Mouse (Mus musculus) embryonic stem cell, embryonic (primary cell): ENCODE data around the gene Fam19a1.

Experiments
- CTCF ChIA-PET, 4 experiments: fragments of 300-600 bp in 2 of 4; fragments of 350-600 bp in 2 of 4; sonication (Branson Sonifier 250); formaldehyde crosslinking; loops; one replicate each; lab custom pipeline; 2022; ENCODE audit warnings: inconsistent platforms in 2 of 4; lab: Charles Lee
- POLR2A ChIA-PET, 4 experiments: fragments of 300-600 bp in 2 of 4; fragments of 350-600 bp in 2 of 4; sonication (Branson Sonifier 250); formaldehyde crosslinking; loops; one replicate each; lab custom pipeline; 2022; ENCODE audit warnings: antibody characterized with exemption in 4 of 4, inconsistent platforms in 1 of 4; lab: Charles Lee

Gene Fam19a1

GRCm38 (mm10) chr6:96244320-96244719, 131.4 kb downstream of the Fam19a1 start:
- POLR2A ChIA-PET, result interaction anchor here in 1 of 4 experiments (0.6 to 0.7 kb wide), 2 partner anchors 894 to 1916 kb away, joined by 4 to 9 read pairs; no protein-coding TSS in a partner anchor
- CTCF ChIA-PET, result interaction anchor here in 2 of 4 experiments (0.7 to 1.1 kb wide), 2 partner anchors 46 to 63 kb away, joined by 3 read pairs; no protein-coding TSS in a partner anchor

- ChIA-PET CTCF (no interaction called here), POLR2A (no interaction called here)
Observed at GRCm38 (mm10) chr6:96252001-96252400, 139.0 kb downstream of the Fam19a1 start.

- ChIA-PET CTCF (no interaction called here), POLR2A (interaction anchor here in 1 of 4 experiments (1.3 kb wide), 1 partner anchor 16 kb away, joined by 4 read pairs; no protein-coding TSS in a partner anchor)
Observed at GRCm38 (mm10) chr6:96254815-96255214, 141.9 kb downstream of the Fam19a1 start.

GRCm38 (mm10) chr6:96258651-96259050, 145.7 kb downstream of the Fam19a1 start:
- CTCF ChIA-PET, result no interaction called here
- POLR2A ChIA-PET, result interaction anchor here in 1 of 4 experiments (0.8 kb wide), 1 partner anchor 20 kb away, joined by 3 read pairs; no protein-coding TSS in a partner anchor

GRCm38 (mm10) chr6:96266456-96266855, 153.5 kb downstream of the Fam19a1 start:
- ChIA-PET CTCF (no interaction called here), POLR2A (no interaction called here)

- ChIA-PET CTCF (interaction anchor here in 1 of 4 experiments (0.6 kb wide), 1 partner anchor 964 kb away, joined by 3 read pairs; no protein-coding TSS in a partner anchor), POLR2A (no interaction called here)
Observed at GRCm38 (mm10) chr6:96268788-96269187, 155.8 kb downstream of the Fam19a1 start.

GRCm38 (mm10) chr6:96270436-96270835, 157.5 kb downstream of the Fam19a1 start:
- CTCF ChIA-PET, result no interaction called here
- POLR2A ChIA-PET, result interaction anchor here in 1 of 4 experiments (1.0 kb wide), 1 partner anchor 16 kb away, joined by 4 read pairs; no protein-coding TSS in a partner anchor

- ChIA-PET CTCF (no interaction called here), POLR2A (interaction anchor here in 1 of 4 experiments (0.6 to 1.4 kb wide), 2 partner anchors 14 to 1899 kb away, joined by 3 to 4 read pairs; no protein-coding TSS in a partner anchor)
Observed at GRCm38 (mm10) chr6:96283731-96284130, 170.8 kb downstream of the Fam19a1 start.

GRCm38 (mm10) chr6:96284590-96284989, 171.6 kb downstream of the Fam19a1 start:
- ChIA-PET CTCF (no interaction called here), POLR2A (interaction anchor here in 1 of 4 experiments (1.4 kb wide), 1 partner anchor 13 kb away, joined by 4 read pairs; no protein-coding TSS in a partner anchor)

- POLR2A ChIA-PET, result interaction anchor here in 2 of 4 experiments (1.1 to 4.3 kb wide), 2 partner anchors 11 to 12 kb away, joined by 3 to 18 read pairs; no protein-coding TSS in a partner anchor
- CTCF ChIA-PET, result no interaction called here
Observed at GRCm38 (mm10) chr6:96286276-96286675, 173.3 kb downstream of the Fam19a1 start.

GRCm38 (mm10) chr6:96287377-96287776, 174.4 kb downstream of the Fam19a1 start:
- CTCF ChIA-PET, result no interaction called here
- POLR2A ChIA-PET, result interaction anchor here in 3 of 4 experiments (0.6 to 4.3 kb wide), 5 partner anchors 10 to 1547 kb away, joined by 3 to 18 read pairs (median 3); no protein-coding TSS in a partner anchor

- POLR2A ChIA-PET, result interaction anchor here in 2 of 4 experiments (0.6 to 4.3 kb wide), 5 partner anchors 8 to 183 kb away, joined by 3 to 18 read pairs (median 5); no protein-coding TSS in a partner anchor
- CTCF ChIA-PET, result interaction anchor here in 1 of 4 experiments (0.7 kb wide), 1 partner anchor 621 kb away, joined by 3 read pairs; no protein-coding TSS in a partner anchor
Observed at GRCm38 (mm10) chr6:96289672-96290071, 176.7 kb downstream of the Fam19a1 start.

- ChIA-PET CTCF (no interaction called here), POLR2A (no interaction called here)
Observed at GRCm38 (mm10) chr6:96347491-96347890, 234.5 kb downstream of the Fam19a1 start.

- CTCF ChIA-PET, result interaction anchor here in 2 of 4 experiments (0.5 to 0.7 kb wide), 4 partner anchors 12 to 1126 kb away, joined by 3 to 5 read pairs (median 3); no protein-coding TSS in a partner anchor
- POLR2A ChIA-PET, result interaction anchor here in 1 of 4 experiments (0.6 kb wide), 1 partner anchor 1232 kb away, joined by 4 read pairs; the partner anchor contains the start of gene Kbtbd8
Observed at GRCm38 (mm10) chr6:96349446-96350025, 236.6 kb downstream of the Fam19a1 start.

- ChIA-PET POLR2A (no interaction called here), CTCF (interaction anchor here in 1 of 4 experiments (0.7 kb wide), 1 partner anchor 17 kb away, joined by 4 read pairs; no protein-coding TSS in a partner anchor)
Observed at GRCm38 (mm10) chr6:96369544-96369943, 256.6 kb downstream of the Fam19a1 start.

- CTCF ChIA-PET, result no interaction called here
- POLR2A ChIA-PET, result no interaction called here
Observed at GRCm38 (mm10) chr6:96372848-96373247, 259.9 kb downstream of the Fam19a1 start.

GRCm38 (mm10) chr6:96373274-96373673, 260.3 kb downstream of the Fam19a1 start:
- POLR2A ChIA-PET, result no interaction called here
- CTCF ChIA-PET, result interaction anchor here in 1 of 4 experiments (0.6 kb wide), 1 partner anchor 24 kb away, joined by 3 read pairs; no protein-coding TSS in a partner anchor

GRCm38 (mm10) chr6:96376773-96377172, 263.8 kb downstream of the Fam19a1 start:
- ChIA-PET CTCF (no interaction called here), POLR2A (no interaction called here)

GRCm38 (mm10) chr6:96379229-96379628, 266.3 kb downstream of the Fam19a1 start:
- ChIA-PET POLR2A (no interaction called here), CTCF (no interaction called here)

GRCm38 (mm10) chr6:96384441-96384840, 271.5 kb downstream of the Fam19a1 start:
- CTCF ChIA-PET, result no interaction called here
- POLR2A ChIA-PET, result no interaction called here
